Mouse (Mus musculus): ENCODE measurements around the gene Prkcq.

The Prkcq gene

DNA sequence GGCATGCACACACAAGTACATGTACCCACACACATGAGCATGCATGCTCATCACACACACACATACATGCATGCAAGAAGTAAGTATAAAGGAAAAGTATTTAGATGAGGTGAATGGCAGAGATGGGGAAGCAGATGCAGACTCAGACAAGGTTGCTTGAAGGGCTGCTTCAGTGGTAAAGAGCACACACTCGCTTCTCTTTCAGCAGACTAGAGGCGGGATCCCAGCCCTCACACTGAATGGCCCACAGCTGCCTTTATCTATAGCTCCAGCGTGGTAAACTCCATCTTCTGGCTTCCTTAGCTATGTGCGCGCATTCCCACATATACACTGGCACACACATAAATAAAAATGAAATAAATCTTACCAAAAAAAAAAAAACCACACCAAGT lies 53.6 kb downstream of the Prkcq start:
- no peak for DNase-seq

DNA sequence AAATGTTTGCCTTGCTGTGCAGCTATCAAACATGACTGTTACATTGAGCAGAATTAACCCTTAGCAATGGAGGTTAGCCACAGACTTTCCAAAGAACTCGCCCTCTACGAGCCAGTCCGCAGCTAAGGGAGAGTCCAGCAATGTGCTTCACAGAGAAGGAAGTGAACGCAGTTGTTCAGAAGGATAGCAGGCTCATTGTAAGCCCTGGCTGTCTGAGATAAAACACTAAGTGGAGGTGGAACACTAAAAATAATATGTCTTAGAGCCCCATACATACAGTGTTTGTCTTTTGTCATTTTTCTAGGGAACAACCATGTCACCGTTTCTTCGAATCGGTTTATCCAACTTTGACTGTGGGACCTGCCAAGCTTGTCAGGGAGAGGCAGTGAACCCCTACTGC lies 54.6 kb downstream of the Prkcq start:
- no peak for DNase-seq

DNA sequence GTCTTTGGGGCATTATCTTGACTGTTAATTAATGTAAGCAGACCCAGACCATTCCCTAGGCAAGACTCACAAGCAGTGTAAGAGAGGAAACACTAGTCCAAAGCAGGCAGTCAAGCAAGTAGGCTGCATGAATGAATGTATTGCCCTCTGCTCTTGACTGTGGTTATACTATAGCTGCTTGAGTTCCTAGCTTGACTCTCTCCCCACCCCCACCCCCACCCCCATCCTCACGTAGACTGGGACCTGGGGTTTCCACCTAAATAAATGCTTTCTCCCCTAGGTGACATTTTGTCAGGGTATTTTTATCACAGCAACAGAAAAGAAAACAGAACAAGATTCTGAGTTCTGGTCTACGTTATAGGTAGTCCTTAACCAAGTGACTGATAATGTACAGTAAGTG lies 57.2 kb downstream of the Prkcq start:
- DNase-seq = no peak

DNA sequence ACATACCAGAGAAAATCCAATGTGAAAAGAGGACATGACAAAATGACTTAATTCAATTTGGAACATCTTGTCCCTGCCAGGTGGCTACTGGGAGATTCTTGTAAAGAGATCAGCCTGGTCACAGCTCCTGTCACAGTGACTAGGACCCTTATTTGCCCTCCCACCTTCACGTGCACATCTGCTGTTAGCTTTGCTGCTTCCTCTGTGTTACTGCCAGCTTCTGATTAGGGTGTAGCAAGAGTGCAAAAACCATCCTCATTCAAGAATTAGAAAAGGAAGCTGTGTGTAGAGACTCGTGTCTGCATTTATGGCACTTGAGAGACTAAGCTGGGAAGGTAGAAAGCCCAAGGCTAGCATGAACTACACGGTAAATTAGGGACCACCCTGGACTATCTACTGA lies 59.2 kb downstream of the Prkcq start:
- DNase-seq = no peak

DNA sequence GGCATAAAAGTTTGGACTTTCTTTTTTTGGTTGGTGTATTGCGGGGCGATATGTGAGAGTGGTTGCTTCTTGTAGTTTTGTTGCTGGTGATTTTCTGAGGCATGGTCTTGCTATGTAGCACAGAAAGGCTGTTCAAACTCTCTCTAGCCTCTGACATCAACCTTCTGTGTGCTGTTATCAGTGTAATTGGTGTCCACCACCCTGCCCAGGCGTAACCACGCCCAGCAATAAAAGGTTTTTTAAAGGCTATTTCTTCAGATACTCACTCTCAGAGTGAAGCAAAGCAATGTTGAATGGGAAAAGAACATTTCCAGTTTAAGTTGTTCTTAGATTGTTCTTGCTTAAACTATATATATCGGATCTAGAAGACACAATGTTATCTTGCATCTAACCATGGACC lies 60.1 kb downstream of the Prkcq start:
- DNase-seq = no peak

DNA sequence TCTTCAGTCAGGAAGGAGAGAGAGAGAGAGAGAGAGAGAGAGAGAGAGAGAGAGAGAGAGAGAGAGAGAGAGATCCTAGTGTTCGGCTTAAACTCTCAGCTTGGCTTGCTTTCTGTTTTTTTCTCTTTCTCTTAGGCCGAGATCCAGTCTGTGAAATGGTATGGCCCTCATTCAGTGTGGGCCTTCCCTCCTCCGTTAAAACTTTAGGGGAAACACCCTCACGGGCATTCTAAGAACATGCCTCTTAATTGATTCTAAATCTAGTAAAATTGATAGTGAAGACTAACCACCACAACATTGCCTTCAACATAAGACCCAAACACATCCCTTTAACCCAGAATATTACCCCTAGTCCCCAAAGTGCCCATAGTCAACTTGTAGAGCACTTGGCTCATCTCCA lies 66.3 kb downstream of the Prkcq start:
- DNase-seq = no peak

DNA sequence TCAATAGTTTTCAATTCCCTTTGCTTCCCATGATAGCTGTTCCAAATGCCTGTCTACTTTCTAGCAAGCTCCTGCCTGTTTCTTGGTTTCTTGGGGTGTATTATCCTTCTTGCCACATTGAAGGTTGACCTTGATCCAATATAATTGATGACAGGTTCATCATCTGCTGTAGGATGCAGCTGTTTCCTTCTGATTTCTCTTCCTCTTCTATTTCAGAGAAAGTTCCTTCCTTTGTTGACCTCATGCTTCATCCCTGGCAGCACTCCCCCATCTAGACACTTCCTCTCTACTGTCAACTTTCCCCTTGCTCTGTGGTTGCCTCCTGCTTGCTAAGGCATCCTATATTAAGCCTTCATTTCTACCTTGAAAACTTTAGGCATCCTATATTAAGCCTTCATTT lies 67.6 kb downstream of the Prkcq start:
- DNase-seq = no peak

DNA sequence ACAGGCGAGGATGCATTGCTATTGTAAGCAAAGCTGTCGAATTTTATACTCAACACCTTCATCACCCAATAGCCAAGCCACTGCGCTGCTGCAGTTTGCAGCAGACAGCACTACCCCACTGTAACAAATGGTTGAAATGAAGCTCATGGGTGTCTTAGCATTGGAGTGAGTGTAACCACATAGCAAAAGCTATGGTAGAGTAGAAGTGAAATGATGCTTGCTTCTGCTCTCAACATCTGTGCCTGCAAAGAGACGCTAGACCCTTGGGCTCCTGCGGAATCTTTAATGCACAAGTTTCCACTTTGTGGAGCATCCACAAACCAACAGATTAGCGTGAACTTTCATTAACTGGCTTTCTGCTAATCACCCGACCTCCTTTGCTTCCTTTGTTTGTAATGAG lies 74.0 kb downstream of the Prkcq start:
- DNase-seq = no peak

DNA sequence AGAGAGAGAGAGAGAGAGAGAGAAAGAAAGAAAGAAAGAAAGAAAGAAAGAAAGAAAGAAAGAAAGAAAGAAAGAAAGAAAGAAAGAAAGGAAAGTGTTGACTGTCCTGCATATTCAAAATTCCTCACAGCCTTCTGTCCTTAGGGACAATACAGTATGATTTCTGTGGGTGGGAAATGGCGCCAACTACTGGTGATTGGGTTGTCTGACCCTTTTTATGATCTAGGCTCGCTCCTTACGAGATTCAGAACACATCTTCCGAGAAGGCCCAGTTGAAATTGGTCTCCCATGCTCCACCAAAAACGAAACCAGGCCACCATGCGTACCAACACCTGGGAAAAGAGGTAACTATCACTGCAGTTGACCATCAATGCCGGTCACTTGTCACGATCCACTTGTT lies 82.0 kb downstream of the Prkcq start:
- DNase-seq = peak; percentile 74

DNA sequence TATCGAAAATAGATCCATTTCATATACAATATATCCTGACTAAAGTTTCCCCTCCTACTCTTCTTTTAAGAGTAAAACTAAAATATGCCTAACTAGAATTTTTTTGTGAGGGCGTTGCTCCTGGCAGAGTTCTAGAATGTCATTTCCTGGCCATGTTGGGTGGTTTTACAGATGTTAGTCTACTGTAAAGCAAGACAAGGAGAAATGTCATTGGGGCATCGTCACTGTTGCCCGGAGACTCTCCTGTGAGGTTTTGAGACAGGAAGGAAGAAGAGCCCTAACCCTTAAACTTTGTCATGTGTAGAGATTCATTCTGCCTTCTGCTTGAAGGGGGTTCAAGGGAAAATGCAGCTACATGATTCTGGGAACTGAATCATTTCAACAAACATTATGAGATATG lies 82.5 kb downstream of the Prkcq start:
- peak; percentile 37 for DNase-seq

DNA sequence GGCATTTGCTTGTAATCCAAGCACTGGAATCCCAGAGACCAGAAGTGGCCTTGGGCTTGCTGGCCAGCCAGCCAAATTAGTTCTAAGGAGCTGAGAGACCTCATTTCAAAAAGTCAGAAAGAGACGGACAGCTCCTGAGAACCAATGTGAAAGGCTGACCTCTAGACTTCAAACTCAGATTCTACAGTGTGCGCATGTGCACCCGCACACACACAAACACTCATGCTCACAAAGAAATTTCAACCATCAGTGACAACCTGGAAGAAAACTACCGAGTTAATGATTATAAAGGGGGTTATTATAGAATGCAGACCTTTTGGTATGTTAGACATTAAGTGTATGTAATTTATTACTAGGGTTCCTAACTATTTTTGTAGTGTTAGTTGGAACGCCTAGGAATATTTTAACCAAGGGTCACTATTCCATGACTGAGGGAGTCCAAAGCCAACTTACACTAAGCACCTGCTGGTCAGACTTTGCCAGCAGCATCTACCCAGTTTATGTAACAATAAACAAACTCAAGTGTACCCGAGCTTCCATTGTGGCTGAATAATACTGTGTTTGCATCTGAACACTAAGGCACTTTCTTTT lies 85.4 kb downstream of the Prkcq start:
- DNase-seq = no peak

DNA sequence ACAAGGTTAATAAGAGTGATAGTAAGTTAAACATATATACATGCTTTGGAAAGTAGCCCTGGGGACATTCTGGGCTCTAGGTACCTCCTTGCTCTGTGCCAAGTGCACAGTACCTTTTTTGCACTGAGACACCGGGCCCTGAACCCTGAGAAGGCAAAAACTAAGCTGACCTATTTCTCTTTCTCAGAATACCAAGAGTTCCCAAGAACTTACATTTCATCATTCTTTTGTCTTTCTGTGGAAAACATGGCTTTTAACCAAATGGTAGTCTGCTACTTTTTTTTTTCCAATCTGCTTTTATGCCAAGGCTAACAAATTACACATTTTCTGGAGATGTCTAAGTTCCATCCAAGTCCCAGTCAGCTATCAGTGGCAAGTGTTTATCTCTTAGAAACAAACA lies 86.3 kb downstream of the Prkcq start:
- no peak for DNase-seq

DNA sequence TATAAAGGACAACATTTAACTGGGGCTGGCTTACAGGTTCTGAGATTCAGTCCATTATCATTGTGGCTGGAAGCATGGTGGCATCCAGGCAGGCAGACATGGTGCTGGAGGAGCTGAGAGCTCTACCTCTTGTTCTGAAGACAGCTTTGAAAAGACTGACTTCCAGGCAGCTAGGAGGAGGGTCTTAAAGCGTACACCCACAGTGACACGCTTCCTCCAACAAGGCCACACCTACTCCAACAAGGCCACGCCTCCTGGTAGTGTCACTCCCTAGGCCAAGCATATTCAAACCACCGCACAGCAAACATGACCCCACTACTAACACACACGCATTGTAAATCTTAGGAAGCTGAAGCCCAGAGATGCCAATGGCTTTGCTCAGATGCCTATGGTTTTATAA lies 87.5 kb downstream of the Prkcq start:
- DNase-seq = peak; percentile 18

DNA sequence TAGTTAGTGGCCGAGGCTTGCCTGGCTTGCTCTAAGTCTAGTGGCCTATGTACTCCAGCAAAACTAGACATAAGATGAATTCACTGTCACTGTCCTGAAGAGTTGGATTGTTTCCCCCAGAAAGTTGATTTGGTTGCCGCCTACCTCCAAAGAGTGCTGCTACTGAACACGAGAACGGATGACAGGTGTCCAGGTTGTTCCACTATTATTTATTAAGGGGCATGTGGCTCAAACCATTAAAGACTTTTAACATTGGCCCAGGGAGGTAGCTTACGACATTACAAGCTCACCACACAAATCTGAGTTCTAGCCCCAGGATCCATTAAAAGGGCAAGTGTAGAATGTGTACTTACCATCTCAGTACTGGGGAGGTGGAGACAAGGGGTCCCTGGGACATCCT lies 92.9 kb downstream of the Prkcq start:
- no peak for DNase-seq

DNA sequence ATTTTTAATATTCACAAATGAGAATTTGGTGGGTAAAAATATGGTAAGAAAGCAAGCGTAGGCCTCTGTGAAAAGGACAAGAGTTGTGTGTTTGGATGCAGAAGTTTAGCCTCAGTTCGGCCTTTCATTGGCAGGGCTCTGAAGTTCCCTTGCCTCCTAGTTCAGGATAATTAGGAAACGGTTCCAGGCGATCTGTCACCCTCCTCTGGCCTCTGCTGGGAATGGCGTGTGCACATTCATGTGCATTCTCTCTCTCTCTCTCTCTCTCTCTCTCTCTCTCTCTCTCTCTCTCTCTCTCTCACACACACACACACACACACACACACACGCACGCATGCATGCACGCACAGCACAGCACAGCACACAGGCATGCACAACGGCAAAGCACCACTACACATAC lies 93.5 kb downstream of the Prkcq start:
- DNase-seq = no peak

DNA sequence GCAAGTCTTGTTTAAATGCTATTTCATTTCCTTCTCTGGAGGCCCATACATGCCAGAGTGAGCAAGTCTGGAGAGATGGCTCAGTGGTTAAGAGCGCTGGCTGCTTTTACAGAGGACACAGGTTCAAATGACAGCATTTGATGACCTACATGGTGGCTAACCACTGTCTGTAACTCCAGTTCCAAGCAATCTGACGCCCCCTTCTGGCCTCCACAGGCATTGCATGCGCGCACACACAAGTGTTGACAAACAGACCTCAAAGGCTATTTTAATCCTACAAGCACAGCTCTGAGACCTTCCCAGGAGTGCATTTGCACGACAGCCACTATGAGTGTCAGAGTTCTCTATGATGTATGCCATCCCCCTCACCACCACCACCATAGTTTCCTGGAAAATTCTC lies 94.4 kb downstream of the Prkcq start:
- DNase-seq = peak; percentile 75

DNA sequence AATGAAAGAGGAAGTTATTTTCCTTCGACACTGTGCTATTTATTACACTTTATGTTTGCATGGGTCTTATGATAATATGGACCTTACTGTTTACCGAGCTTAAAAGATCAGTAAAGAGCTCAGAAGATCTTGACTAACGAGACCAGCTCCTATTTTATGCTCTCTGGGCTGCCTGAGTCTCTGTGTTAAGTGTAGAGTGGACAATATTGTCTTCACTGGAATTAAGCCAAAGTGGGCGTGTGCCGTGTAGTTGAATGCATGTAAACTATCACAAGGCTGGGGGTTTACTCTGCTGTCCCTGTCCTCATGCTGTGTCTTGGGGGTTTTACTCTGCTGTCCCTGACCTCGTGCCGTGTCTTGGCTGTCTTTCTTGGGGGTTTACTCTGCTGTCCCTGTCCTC lies 107.1 kb downstream of the Prkcq start:
- DNase-seq = no peak

DNA sequence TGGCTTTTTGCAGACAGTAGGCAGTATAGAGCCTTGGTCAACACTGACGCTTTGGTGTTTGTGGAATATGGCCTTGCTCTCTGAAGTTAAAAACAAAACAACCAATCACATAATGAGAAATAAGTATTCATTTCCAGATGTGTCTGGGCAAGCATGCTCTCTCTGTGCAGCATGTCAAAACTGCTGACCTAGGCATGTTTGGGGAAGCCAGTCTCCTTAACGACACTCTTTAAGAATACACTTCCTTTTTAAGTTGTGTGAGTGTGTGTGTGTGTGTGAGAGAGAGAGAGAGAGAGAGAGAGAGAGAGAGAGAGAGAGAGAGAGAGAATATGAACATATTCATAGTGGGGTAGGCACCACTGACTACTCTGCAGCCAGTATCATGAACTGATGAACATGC lies 108.3 kb downstream of the Prkcq start:
- DNase-seq = no peak

DNA sequence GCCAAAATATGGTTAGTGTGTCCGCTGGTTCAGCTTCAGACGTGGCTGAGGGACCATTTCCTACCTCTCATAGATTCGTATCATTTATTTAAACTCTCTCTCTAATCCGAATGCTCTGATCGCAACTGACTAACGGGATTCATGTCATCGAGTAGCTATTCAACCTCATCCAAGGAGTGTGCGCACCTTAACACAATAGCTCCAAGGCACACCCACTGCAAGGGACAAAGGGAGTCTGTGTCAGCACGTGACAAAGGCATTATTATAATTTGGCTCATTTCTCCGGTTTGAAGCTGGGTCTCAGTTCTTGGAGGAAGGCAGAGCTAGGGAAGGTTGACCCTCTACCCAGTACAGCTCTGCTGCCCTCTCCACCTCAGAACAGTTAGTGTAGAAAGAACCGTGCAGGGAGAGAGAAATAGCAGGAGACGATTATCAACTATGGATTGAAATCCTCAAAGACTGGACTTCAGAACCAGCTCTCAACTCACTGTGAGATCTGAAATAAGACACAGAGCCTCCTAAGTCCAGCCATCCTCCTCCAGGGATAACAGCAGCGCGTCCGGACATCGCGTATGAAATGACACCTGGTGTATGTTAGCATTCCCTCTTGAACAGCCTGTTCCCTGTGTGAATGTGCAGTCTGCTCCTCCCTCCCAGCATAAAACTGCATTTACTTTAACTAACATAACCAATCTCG lies 116.1 kb downstream of the Prkcq start:
- DNase-seq = no peak

DNA sequence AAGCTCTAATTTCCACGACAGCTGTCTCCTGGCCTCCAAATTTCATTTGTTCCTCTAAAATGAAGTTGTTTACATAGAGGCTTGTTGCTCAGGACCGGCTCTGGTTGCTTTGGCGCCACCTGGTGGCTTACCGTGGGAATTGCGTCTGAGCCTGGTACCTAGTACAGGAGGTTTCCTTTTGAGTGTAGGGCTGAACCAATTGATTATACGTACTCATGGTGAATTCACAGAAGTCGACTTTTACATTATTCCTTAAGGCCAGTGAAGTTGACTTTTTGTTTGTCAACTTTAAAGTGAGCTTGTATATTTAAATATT lies 116.6 kb downstream of the Prkcq start:
- peak; percentile 85 for DNase-seq

DNA sequence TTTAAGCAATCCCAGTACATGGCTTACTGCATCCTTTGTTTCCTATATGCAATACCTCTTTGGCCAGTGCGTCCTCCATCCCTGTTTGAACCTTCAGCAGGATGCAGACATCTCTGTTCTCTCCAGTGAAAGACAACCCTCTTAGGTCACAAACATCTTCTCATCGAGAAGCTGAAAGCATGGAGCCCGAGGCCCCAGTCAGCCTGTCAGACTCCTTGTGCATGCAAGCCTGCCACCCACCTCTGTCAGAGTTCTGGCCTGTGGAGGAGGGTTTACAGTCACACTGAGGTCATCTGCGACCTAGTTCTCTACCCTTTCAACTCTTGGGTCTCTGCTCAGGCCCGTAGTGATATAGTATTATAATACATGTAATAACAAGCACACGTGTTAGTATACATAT lies 119.0 kb downstream of the Prkcq start:
- no peak for DNase-seq

DNA sequence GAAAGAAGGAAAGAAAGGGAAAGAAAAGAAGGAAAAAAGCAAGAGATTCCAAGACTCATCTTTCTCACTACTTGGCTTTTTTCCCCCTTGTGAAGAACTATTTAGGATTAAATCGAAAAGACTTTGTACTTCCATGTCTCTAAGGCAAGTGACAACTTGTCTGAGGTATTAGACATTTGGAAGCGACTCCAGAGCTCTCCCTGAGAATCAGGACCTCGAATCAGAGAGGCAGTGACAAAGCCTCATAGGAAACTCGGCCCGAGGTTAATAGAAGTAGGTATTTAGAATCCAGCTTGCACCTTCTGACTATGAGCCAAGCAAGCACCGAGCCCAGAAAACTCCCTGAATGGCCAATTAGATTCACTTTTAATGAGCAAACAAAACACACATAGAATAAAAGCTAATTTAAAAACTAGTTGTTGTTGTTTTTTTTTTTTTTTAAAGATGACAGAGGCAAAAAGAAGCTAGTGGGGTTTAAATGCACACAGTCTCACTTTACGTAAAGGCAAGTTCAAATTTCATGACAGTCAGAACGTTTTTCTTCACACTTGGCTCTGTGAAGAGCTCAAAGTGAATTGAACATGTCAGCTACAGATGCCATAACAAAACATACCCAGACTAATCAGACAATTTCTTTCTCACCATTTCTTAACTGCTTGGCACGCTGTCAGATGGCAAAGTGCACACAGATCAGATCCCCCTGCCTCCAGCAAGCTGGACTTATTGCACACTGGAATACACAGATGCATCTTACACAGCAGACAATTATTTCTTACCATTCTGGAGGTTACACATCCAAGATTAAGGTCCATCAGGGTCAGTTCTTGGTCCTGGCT lies 119.9 kb downstream of the Prkcq start:
- DNase-seq = no peak

DNA sequence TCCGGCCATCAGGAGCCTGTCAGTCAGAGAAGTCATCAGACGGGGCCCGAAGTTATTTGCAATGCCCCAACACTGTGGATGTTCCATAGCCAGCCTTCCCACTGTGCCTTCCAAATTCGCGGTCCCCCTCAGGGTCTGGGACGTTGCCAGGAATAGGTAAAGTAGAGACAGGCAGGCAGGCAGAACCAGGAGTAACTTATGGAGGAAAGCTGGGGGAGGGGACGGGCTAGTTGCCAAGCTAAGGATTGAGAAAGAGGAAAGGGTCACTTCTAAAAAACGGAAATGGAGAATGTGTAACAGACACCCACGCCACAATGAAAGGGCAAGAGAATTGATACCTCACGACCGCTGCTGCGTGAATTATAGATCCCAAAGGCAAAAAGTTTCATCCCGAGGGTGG lies 121.2 kb downstream of the Prkcq start:
- DNase-seq = no peak

DNA sequence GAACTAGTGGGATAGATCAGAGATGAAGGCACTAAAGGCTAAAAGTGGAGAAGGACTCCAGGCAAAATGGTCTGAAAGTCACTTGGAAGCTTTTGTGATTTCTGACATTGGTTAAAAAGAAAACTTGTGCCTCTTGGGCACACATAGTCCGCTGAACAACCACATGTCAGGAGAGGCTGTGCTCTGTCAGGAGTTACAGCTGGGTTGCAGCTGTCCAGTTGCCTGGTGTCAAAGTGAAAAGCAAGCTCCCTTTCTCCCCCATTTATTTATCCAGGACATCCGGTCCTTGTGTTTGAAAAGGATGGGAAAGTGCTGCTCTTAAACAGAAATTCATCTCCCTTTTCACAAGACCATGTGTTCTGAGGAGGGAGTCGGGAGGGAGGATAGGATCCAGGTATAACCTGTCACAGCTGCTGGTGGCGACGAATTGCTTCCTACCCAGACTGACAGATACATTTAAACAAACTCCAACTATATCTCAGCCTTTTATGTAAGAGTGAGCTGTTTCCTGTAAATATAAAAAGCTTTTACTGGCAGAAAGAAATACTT lies 122.8 kb downstream of the Prkcq start:
- DNase-seq = no peak
